In the genomic region with DNA sequence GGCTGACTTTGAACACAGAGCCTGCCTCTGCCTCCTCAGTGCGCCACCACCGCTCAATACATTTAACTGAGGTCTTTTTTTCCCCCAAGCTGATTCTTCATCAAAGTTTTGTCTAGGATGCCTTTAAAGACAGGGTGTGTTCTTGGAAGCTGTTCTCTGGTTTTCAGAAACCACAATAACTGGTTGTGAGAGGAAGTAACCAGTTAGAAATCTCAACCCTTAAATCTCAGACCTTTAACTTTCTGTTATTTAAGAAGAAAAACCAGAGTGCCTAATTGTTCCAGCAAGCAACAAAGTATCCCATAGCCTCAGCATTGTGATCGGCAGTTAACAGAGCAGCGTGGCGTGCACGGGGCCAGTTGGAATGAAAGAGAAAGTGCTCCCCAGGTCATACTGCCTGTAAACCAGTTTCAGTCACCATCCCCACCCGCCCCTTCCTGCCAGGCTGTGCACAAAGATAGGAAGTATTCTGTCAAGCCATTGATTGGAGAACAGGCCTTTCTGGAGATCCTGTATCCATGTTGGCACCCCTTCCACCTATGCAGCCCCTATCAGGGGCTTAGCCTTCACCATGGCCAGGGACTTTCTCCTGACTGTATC, we compare ENCODE assay signal across 13 mouse cellular contexts.
DNase-seq lines count a peak whose midpoint lies in the region; ATAC-seq and TF ChIP-seq lines count a peak whose summit lies in the region.
"Had no signal": no experiment of that assay in that cellular context is flagged by ENCODE, and none has a peak within 500 bp of the region (broad histone marks: within the 10 kb centered on the region; RNA-seq: fewer than 3 reads in every experiment).

No protein-coding gene starts in this region.

- TF ChIP-seq POLR2A in embryonic fibroblast, embryonic 13.5 days (IDR thresholded peaks at IDR 0.05; ENCODE audit: low read depth, low read length): no peak

- peaks cover 32% of the 10 kb centered on the region for H3K4me1 ChIP-seq in embryonic fibroblast, embryonic 13.5 days (ENCODE audit: control insufficient read depth, insufficient read depth, low read length)
- peaks cover 37% of the 10 kb centered on the region for H3K4me1 ChIP-seq in megakaryocyte, embryonic 14.5 days
- peaks cover 13% of the 10 kb centered on the region for H3K4me1 ChIP-seq in hindbrain, embryonic 12.5 days

- H3K4me2 ChIP-seq in hindbrain, embryonic 12.5 days (replicated peaks): no peak overlapping the region
- H3K4me2 ChIP-seq: heart, embryonic 12.5 days; limb, embryonic 15.5 days; neural tube, embryonic 12.5 days had no signal

- H3K9me3 ChIP-seq in megakaryocyte, embryonic 14.5 days: peaks cover 4% of the 10 kb centered on the region
- H3K9me3 ChIP-seq in hindbrain, embryonic 12.5 days (replicated peaks): no peaks in the 10 kb centered on the region
- H3K9me3 ChIP-seq: heart, embryonic 12.5 days; limb, embryonic 15.5 days; neural tube, embryonic 12.5 days had no signal

- DNase-seq in gastrocnemius, adult 2 months: peak; percentile 33
- DNase-seq in gastrocnemius, postnatal 10 days: no peak
- peak; percentile 44 for DNase-seq in A20 (ENCODE audit: low read depth, low spot score)
- DNase-seq in cerebellum, postnatal 4 days (ENCODE audit: low spot score in 2 of 2): no peak
- no peak for DNase-seq in left cerebral cortex, adult 11 months (ENCODE audit: low spot score)
- DNase-seq: adrenal gland, postnatal 25 days; cerebellum, adult 9-10 months had no signal

- ATAC-seq in hindbrain, embryonic 12.5 days (ENCODE audit: low FRiP score): no peak

- H3K9ac ChIP-seq in hindbrain, embryonic 12.5 days: no peak overlapping the region
- H3K9ac ChIP-seq: heart, embryonic 12.5 days; limb, embryonic 15.5 days; neural tube, embryonic 12.5 days had no signal

- WGBS in hindbrain, embryonic 12.5 days: 69% methylated on average over 7 of the region's 7 CpGs

- peaks cover 29% of the 10 kb centered on the region for H3K27me3 ChIP-seq in megakaryocyte, embryonic 14.5 days (replicated peaks)
- H3K27me3 ChIP-seq in hindbrain, embryonic 12.5 days: no peaks in the 10 kb centered on the region
- H3K27me3 ChIP-seq: heart, embryonic 12.5 days; limb, embryonic 15.5 days; neural tube, embryonic 12.5 days had no signal

- TF ChIP-seq CTCF in gastrocnemius, adult 2 months (IDR thresholded peaks at IDR 0.05): no peak
- TF ChIP-seq CTCF in embryonic fibroblast, embryonic 13.5 days (IDR thresholded peaks at IDR 0.05; ENCODE audit: borderline replicate concordance, insufficient read depth, low read length): no peak

- intact Hi-C loops in gastrocnemius, adult 2 months (cut with DNase I): no loop called here

- peak overlapping the region; percentile 48 for H3K27ac ChIP-seq in gastrocnemius, adult 2 months
- H3K27ac ChIP-seq in embryonic fibroblast, embryonic 13.5 days (ENCODE audit: insufficient read depth, low read length): peak overlapping the region; percentile 12; the same call in 1 of the 2 replicates
- H3K27ac ChIP-seq in hindbrain, embryonic 12.5 days: no peak overlapping the region
- H3K27ac ChIP-seq: limb, embryonic 15.5 days; neural tube, embryonic 12.5 days had no signal

- H3K4me3 ChIP-seq in gastrocnemius, adult 2 months: peak overlapping the region; percentile 36
- no peak overlapping the region for H3K4me3 ChIP-seq in embryonic fibroblast, embryonic 13.5 days (ENCODE audit: insufficient read depth, low read length)
- H3K4me3 ChIP-seq in megakaryocyte, embryonic 14.5 days (replicated peaks): peak overlapping the region; percentile 78
- no peak overlapping the region for H3K4me3 ChIP-seq in hindbrain, embryonic 12.5 days
- H3K4me3 ChIP-seq: heart, embryonic 12.5 days; limb, embryonic 15.5 days; neural tube, embryonic 12.5 days had no signal

- H3K36me3 ChIP-seq in megakaryocyte, embryonic 14.5 days (replicated peaks; ENCODE audit: low read length): no peaks in the 10 kb centered on the region
- H3K36me3 ChIP-seq in hindbrain, embryonic 12.5 days: no peaks in the 10 kb centered on the region
- H3K36me3 ChIP-seq: heart, embryonic 12.5 days; limb, embryonic 15.5 days; neural tube, embryonic 12.5 days had no signal

Comparison
In these comparisons a context has a peak if more than half of its experiments do, and no peak if none do; other contexts are left out.
1. DNase-seq: peak in gastrocnemius, adult 2 months (single experiment) and A20 (single experiment); none in gastrocnemius, postnatal 10 days (single experiment), cerebellum, postnatal 4 days (0 of 2) and left cerebral cortex, adult 11 months (single experiment).
2. H3K4me3 ChIP-seq: peak in gastrocnemius, adult 2 months (single experiment) and megakaryocyte, embryonic 14.5 days (single experiment); none in embryonic fibroblast, embryonic 13.5 days (single experiment) and hindbrain, embryonic 12.5 days (single experiment).